Mouse (Mus musculus) MEL (cell line): ENCODE results near the gene Mindy1. TPM values are rescaled to one million over a fixed set of nuclear protein-coding genes. Genes with fewer than 3 reads are reported as not detected.

Experiments
- DNase-seq: peaks from one replicate; pipeline ENCODE4 v3.0.0; 2011; ENCODE audit warnings: low read depth, low spot score
- H3K27ac ChIP-seq: 2 replicates; pipeline ENCODE4 v1.5.1; 2012; ENCODE audit warnings: low read depth, mild to moderate bottlenecking, control low read depth, low read length, moderate library complexity; ENCODE audit not compliant: control insufficient read depth
- H3K27me3 ChIP-seq, 2 experiments: fragments of 150-350 bp in 1 of 2; sonication (generic) in 1 of 2; 2 replicates each; pipeline ENCODE4 v1.6.1; 2012; ENCODE audit warnings: low read length in 2 of 2, mild to moderate bottlenecking in 2 of 2, improper control_type of control experiment in 1 of 2, moderate library complexity in 1 of 2; ENCODE audit not compliant: insufficient read depth in 2 of 2, control insufficient read depth in 1 of 2
- H3K36me3 ChIP-seq, 2 experiments: 2 replicates each; pipeline ENCODE4 v1.6.1; 2012 to 2014; ENCODE audit warnings: low read length in 2 of 2, improper control_type of control experiment in 1 of 2, inconsistent platforms in 1 of 2, mild to moderate bottlenecking in 1 of 2; ENCODE audit not compliant: insufficient read depth in 2 of 2, control insufficient read depth in 1 of 2
- H3K4me1 ChIP-seq, 2 experiments: fragments of 150-350 bp in 1 of 2; sonication (generic) in 1 of 2; 2 replicates each; pipeline ENCODE4 v1.6.1; 2012; ENCODE audit warnings: low read length in 2 of 2, improper control_type of control experiment in 1 of 2, mild to moderate bottlenecking in 1 of 2; ENCODE audit not compliant: insufficient read depth in 2 of 2, control insufficient read depth in 1 of 2
- H3K4me3 ChIP-seq, 2 experiments: fragments of 150-350 bp in 1 of 2; sonication (generic) in 1 of 2; 2 replicates each; pipeline ENCODE4 v1.5.1; 2012; ENCODE audit warnings: low read depth in 2 of 2, low read length in 2 of 2, mild to moderate bottlenecking in 2 of 2, moderate library complexity in 2 of 2, control low read depth in 1 of 2, improper control_type of control experiment in 1 of 2; ENCODE audit not compliant: control insufficient read depth in 1 of 2, insufficient read depth in 1 of 2
- H3K79me2 ChIP-seq: 2 replicates; pipeline ENCODE4 v1.6.1; 2012; ENCODE audit warnings: mild to moderate bottlenecking, low read length, moderate library complexity; ENCODE audit not compliant: control insufficient read depth, poor library complexity, insufficient read depth
- H3K9ac ChIP-seq: 2 replicates; pipeline ENCODE4 v1.6.1; 2012; ENCODE audit warnings: low read depth, mild to moderate bottlenecking, control low read depth, low read length, moderate library complexity; ENCODE audit not compliant: control insufficient read depth, poor library complexity, severe bottlenecking
- H3K9me3 ChIP-seq: fragments of 150-350 bp; sonication (generic); replicated peaks from 2 replicates; pipeline ENCODE4 v1.6.1; 2012; ENCODE audit warnings: mild to moderate bottlenecking, low read length, improper control_type of control experiment, moderate library complexity; ENCODE audit not compliant: insufficient read depth
- CHD2 ChIP-seq: IDR thresholded peaks from 2 replicates; pipeline ENCODE4 v1.6.1; 2011; ENCODE audit warnings: low read length, improper control_type of control experiment
- CTCF ChIP-seq, 3 experiments: IDR thresholded peaks in 2 of 3; conservative IDR thresholded peaks in 1 of 3; 2 replicates each; pipeline ENCODE4 v1.5.1; 2011 to 2012; ENCODE audit warnings: low read length in 3 of 3, low read depth in 2 of 3, mild to moderate bottlenecking in 2 of 3, improper control_type of control experiment in 1 of 3, inconsistent platforms in 1 of 3, mixed read lengths in 1 of 3, moderate library complexity in 1 of 3; ENCODE audit not compliant: control insufficient read depth in 1 of 3, insufficient read depth in 1 of 3, poor library complexity in 1 of 3, severe bottlenecking in 1 of 3
- ELF1 ChIP-seq: IDR thresholded peaks from 2 replicates; pipeline ENCODE4 v1.6.1; 2014; ENCODE audit warnings: low read depth, mild to moderate bottlenecking, inconsistent platforms, low read length, improper control_type of control experiment, moderate library complexity
- EP300 ChIP-seq, 2 experiments: IDR thresholded peaks; 2 replicates each; pipeline ENCODE4 v1.6.1; 2011; ENCODE audit warnings: improper control_type of control experiment in 2 of 2, low read length in 2 of 2, low read depth in 1 of 2, mild to moderate bottlenecking in 1 of 2
- GATA1 ChIP-seq: IDR thresholded peaks from 2 replicates; pipeline ENCODE4 v1.6.1; 2011; ENCODE audit warnings: low read depth, low read length, improper control_type of control experiment
- HCFC1 ChIP-seq: IDR thresholded peaks from 2 replicates; pipeline ENCODE4 v1.6.1; 2012; ENCODE audit warnings: low read depth, mild to moderate bottlenecking, inconsistent platforms, low read length, improper control_type of control experiment, moderate library complexity
- KAT2A ChIP-seq: conservative IDR thresholded peaks from 2 replicates; pipeline ENCODE4 v1.6.1; 2012; ENCODE audit warnings: low read depth, low read length, improper control_type of control experiment, inconsistent platforms
- MAFK ChIP-seq: IDR thresholded peaks from 2 replicates; pipeline ENCODE4 v1.6.1; 2011; ENCODE audit warnings: low read depth, mild to moderate bottlenecking, low read length, improper control_type of control experiment, borderline replicate concordance
- MAX ChIP-seq: IDR thresholded peaks from 2 replicates; pipeline ENCODE4 v1.6.1; 2011; ENCODE audit warnings: low read length, improper control_type of control experiment
- MAZ ChIP-seq: IDR thresholded peaks from 2 replicates; pipeline ENCODE4 v1.6.1; 2012; ENCODE audit warnings: low read depth, mild to moderate bottlenecking, inconsistent platforms, low read length, improper control_type of control experiment
- MYB ChIP-seq: IDR thresholded peaks from 2 replicates; pipeline ENCODE4 v1.6.1; 2011; ENCODE audit warnings: mild to moderate bottlenecking, low read depth, low read length, improper control_type of control experiment
- NRF1 ChIP-seq: IDR thresholded peaks from 2 replicates; pipeline ENCODE4 v1.6.1; 2014; ENCODE audit warnings: low read depth, mild to moderate bottlenecking, inconsistent platforms, low read length, improper control_type of control experiment, moderate library complexity; ENCODE audit not compliant: poor library complexity, insufficient read depth, severe bottlenecking
- POLR2A ChIP-seq, 2 experiments: IDR thresholded peaks; 2 replicates each; pipeline ENCODE4 v1.6.1; 2011 to 2012; ENCODE audit warnings: low read length in 2 of 2, mild to moderate bottlenecking in 2 of 2, control low read depth in 1 of 2, improper control_type of control experiment in 1 of 2, low read depth in 1 of 2, moderate library complexity in 1 of 2; ENCODE audit not compliant: control insufficient read depth in 1 of 2, insufficient read depth in 1 of 2, poor library complexity in 1 of 2
- POLR2AphosphoS5 ChIP-seq: IDR thresholded peaks from 2 replicates; pipeline ENCODE4 v1.6.1; 2012; ENCODE audit warnings: low read depth, borderline replicate concordance, mild to moderate bottlenecking, inconsistent platforms, low read length, moderate library complexity, mixed read lengths
- RAD21 ChIP-seq: IDR thresholded peaks from 2 replicates; pipeline ENCODE4 v1.6.1; 2011; ENCODE audit warnings: mild to moderate bottlenecking, low read depth, low read length, improper control_type of control experiment
- SIN3A ChIP-seq: IDR thresholded peaks from 2 replicates; pipeline ENCODE4 v1.6.1; 2012; ENCODE audit warnings: low read length, improper control_type of control experiment, inconsistent platforms
- SMC3 ChIP-seq: IDR thresholded peaks from 2 replicates; pipeline ENCODE4 v1.6.1; 2011; ENCODE audit warnings: low read depth, low read length, improper control_type of control experiment
- TAL1 ChIP-seq: IDR thresholded peaks from 2 replicates; pipeline ENCODE4 v1.6.1; 2012; ENCODE audit warnings: mild to moderate bottlenecking, inconsistent platforms, low read length, moderate library complexity, mixed read lengths
- USF1 ChIP-seq: IDR thresholded peaks from 2 replicates; pipeline ENCODE4 v1.6.1; 2014; ENCODE audit warnings: low read depth, mild to moderate bottlenecking, inconsistent platforms, low read length, improper control_type of control experiment, moderate library complexity
- USF2 ChIP-seq, 2 experiments: IDR thresholded peaks; 2 replicates each; pipeline ENCODE4 v1.6.1; 2011 to 2012; ENCODE audit warnings: improper control_type of control experiment in 2 of 2, low read length in 2 of 2, borderline replicate concordance in 1 of 2, inconsistent platforms in 1 of 2, low read depth in 1 of 2, mild to moderate bottlenecking in 1 of 2; ENCODE audit not compliant: insufficient read depth in 1 of 2
- ZC3H11A ChIP-seq: IDR thresholded peaks from 2 replicates; pipeline ENCODE4 v1.6.1; 2012; ENCODE audit warnings: low read depth, mild to moderate bottlenecking, inconsistent platforms, low read length, improper control_type of control experiment
- ZKSCAN1 ChIP-seq: IDR thresholded peaks from 2 replicates; pipeline ENCODE4 v1.6.1; 2012; ENCODE audit warnings: low read depth, mild to moderate bottlenecking, inconsistent platforms, low read length, improper control_type of control experiment, moderate library complexity
- ZMIZ1 ChIP-seq: IDR thresholded peaks from 2 replicates; pipeline ENCODE4 v1.6.1; 2012; ENCODE audit warnings: low read depth, mild to moderate bottlenecking, inconsistent platforms, low read length, improper control_type of control experiment, moderate library complexity
- polyA plus RNA-seq, 2 experiments: library from polyadenylated mRNA; stranded (reverse) in 1 of 2; unstranded in 1 of 2; fragments of >175 nt in 1 of 2; fragments of >200 nt in 1 of 2; gene quantifications; 2 replicates each; pipeline versions ENCODE4 v1.2.1 to v1.2.4; 2012; ENCODE audit warnings: low replicate concordance in 2 of 2, low read depth in 1 of 2; ENCODE audit not compliant: insufficient read length in 2 of 2, insufficient read depth in 1 of 2, missing spikeins in 1 of 2
- total RNA-seq: library from RNA; depleted of rRNA; stranded (reverse); fragments of 300-350 nt; gene quantifications from 2 replicates; pipeline ENCODE4 v1.2.3, GENCODE M21; 2012

Mindy1 gene
- total and polyA plus RNA-seq, 3 experiments: 203 to 234 TPM; not detected in 1

- no peak overlapping the region for H3K27ac ChIP-seq
- no peaks in the 10 kb centered on the region for H3K9me3 ChIP-seq
- no peak overlapping the region for H3K9ac ChIP-seq
- no peaks in the 10 kb centered on the region for H3K79me2 ChIP-seq
- TF ChIP-seq ZMIZ1: peak; percentile 50
- no peak for TF ChIP-seq CTCF (IDR thresholded peaks at IDR 0.05 in 2 of 3, conservative IDR thresholded peaks at IDR 0.05 in 1 of 3; ENCODE audit: control insufficient read depth in 1 of 3, insufficient read depth in 1 of 3, low read depth in 2 of 3, low read length in 3 of 3, poor library complexity in 1 of 3, severe bottlenecking in 1 of 3)
- no peak overlapping the region for H3K4me3 ChIP-seq
- DNase-seq: no peak
- H3K27me3 ChIP-seq: no peaks in the 10 kb centered on the region
- H3K4me1 ChIP-seq: peaks cover 6 to 17% of the 10 kb centered on the region in 2 experiments; a peak in 3 of 4 replicates
- peaks cover 13 to 25% of the 10 kb centered on the region in 2 experiments for H3K36me3 ChIP-seq
Measured at GRCm38 (mm10) chr3:95295321-95296102, 14.4 kb downstream of the Mindy1 start.

DNA sequence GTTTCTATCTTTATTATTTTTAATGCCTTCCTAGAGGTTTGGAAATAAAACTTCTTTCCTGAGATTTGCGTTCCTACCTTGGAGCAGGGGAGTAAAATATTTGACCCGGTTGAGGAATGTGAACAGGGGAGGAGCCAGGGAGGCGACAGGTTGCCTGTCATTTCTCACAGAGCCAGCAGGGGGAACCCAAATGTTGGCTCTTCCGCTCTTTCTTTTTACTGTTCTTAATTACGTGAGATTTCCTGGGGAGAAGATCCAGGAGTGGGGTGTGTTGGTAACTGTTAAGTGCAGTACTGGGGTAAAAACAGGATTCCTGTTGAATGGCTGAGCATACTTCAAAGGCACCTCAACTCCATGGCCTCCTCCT, 14.9 kb downstream of the Mindy1 start:
- no peaks in the 10 kb centered on the region for H3K79me2 ChIP-seq
- no peaks in the 10 kb centered on the region for H3K27me3 ChIP-seq
- peak; percentile 78 for DNase-seq
- peaks cover 6 to 17% of the 10 kb centered on the region in 2 experiments; a peak in 3 of 4 replicates for H3K4me1 ChIP-seq
- no peak for TF ChIP-seq EP300 (IDR thresholded peaks at IDR 0.05; ENCODE audit: low read depth in 1 of 2, low read length in 2 of 2)
- peak in 2 of 3 experiments; percentile 93 to 95; a peak in 4 of 6 replicates for TF ChIP-seq CTCF (IDR thresholded peaks at IDR 0.05 in 2 of 3, conservative IDR thresholded peaks at IDR 0.05 in 1 of 3; ENCODE audit: control insufficient read depth in 1 of 3, insufficient read depth in 1 of 3, low read depth in 2 of 3, low read length in 3 of 3, poor library complexity in 1 of 3, severe bottlenecking in 1 of 3)
- no peak for TF ChIP-seq CHD2
- TF ChIP-seq RAD21: peak; percentile 81
- TF ChIP-seq ZC3H11A: peak; percentile 58
- no peak for TF ChIP-seq GATA1
- TF ChIP-seq HCFC1: 0 out of 2 replicates have a peak, but pooled peaks have one; percentile 24
- peak; percentile 82 for TF ChIP-seq SMC3
- TF ChIP-seq, all 39 proteins: peak for 5
- H3K27ac ChIP-seq: no peak overlapping the region
- H3K4me3 ChIP-seq: no peak overlapping the region
- H3K9me3 ChIP-seq: no peaks in the 10 kb centered on the region
- H3K9ac ChIP-seq: no peak overlapping the region
- H3K36me3 ChIP-seq: peaks cover 13 to 25% of the 10 kb centered on the region in 2 experiments

DNA sequence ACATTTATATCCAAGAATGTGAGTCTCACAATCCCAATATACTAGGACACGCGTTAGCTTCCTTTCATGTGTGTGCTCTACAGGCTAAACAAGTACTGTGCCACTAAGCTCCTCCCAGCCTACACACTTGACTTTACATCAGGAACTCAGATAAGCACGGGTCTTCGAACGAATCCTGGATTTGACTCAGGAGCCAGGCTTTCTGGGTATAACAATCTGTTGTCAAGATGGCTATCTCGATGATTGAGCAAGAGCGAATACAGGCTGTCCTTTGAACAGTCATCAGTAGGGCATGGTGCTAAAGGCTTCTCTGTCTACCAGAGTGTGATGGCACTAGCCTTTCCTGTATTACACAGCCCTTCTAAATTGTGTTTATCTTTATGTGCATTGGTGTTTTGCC, 16.9 kb downstream of the Mindy1 start:
- Histone ChIP-seq H3K36me3 (peaks cover 13 to 19% of the 10 kb centered on the region in 2 experiments), H3K4me1 (peaks cover 6 to 17% of the 10 kb centered on the region in 2 experiments; a peak in 3 of 4 replicates), H3K27ac (no peak overlapping the region)
- peak; percentile 48; the same call in 1 of the 2 replicates for TF ChIP-seq GATA1
- TF ChIP-seq ZKSCAN1: no peak
- no peak for TF ChIP-seq CTCF (IDR thresholded peaks at IDR 0.05 in 2 of 3, conservative IDR thresholded peaks at IDR 0.05 in 1 of 3; ENCODE audit: control insufficient read depth in 1 of 3, insufficient read depth in 1 of 3, low read depth in 2 of 3, low read length in 3 of 3, poor library complexity in 1 of 3, severe bottlenecking in 1 of 3)
- TF ChIP-seq NRF1: no peak
- no peak for TF ChIP-seq POLR2A (IDR thresholded peaks at IDR 0.05; ENCODE audit: control insufficient read depth in 1 of 2, insufficient read depth in 1 of 2, low read depth in 1 of 2, low read length in 2 of 2, poor library complexity in 1 of 2)
- TF ChIP-seq KAT2A: no peak
- TF ChIP-seq TAL1: no peak
- no peak for TF ChIP-seq ZMIZ1
- TF ChIP-seq SIN3A: 0 out of 2 replicates have a peak, but pooled peaks have one; percentile 42
- no peak for TF ChIP-seq USF1
- TF ChIP-seq MYB: no peak
- no peak for TF ChIP-seq ELF1
- TF ChIP-seq POLR2AphosphoS5: no peak
- TF ChIP-seq MAZ: no peak
- no peak for TF ChIP-seq MAX
- TF ChIP-seq USF2 (IDR thresholded peaks at IDR 0.05; ENCODE audit: borderline replicate concordance in 1 of 2, insufficient read depth in 1 of 2, low read depth in 1 of 2, low read length in 2 of 2): no peak
- TF ChIP-seq MAFK: no peak

More for the DNA sequence above, 16.9 kb downstream of the Mindy1 start:
- Histone ChIP-seq H3K4me3 (no peak overlapping the region), H3K27me3 (no peaks in the 10 kb centered on the region), H3K79me2 (no peaks in the 10 kb centered on the region), H3K9ac (no peak overlapping the region), H3K9me3 (no peaks in the 10 kb centered on the region)
- DNase-seq: peak; percentile 64
